Mouse (Mus musculus): Measurements from ENCODE around the gene Plekhd1. TPM values are rescaled to one million over a fixed set of nuclear protein-coding genes. Genes with fewer than 3 reads are reported as not detected.

Plekhd1 gene
- polyA plus RNA-seq, 1 experiment from 2014 or later, result 4.6 TPM

Other genes starting within 250 kb of the Plekhd1 start
- 26.5 and 28.0 TPM in 2 replicates for gene Exd2, start 229.5 kb upstream of the Plekhd1 start, polyA plus RNA-seq (2015; fragmentation: Nextera tagmentation; extraction: Ambion mirVana)
- gene Galnt16, start 174.3 kb upstream of the Plekhd1 start, polyA plus RNA-seq (2015; fragmentation: Nextera tagmentation; extraction: Ambion mirVana), result 14.8 and 15.6 TPM in 2 replicates
- 31.4 and 31.5 TPM in 2 replicates for gene Slc39a9, start 48.7 kb upstream of the Plekhd1 start, polyA plus RNA-seq (2015; fragmentation: Nextera tagmentation; extraction: Ambion mirVana)
- gene Erh, start 48.2 kb upstream of the Plekhd1 start, polyA plus RNA-seq (2015; fragmentation: Nextera tagmentation; extraction: Ambion mirVana), result 216 and 218 TPM in 2 replicates
- gene Ccdc177, start 68.1 kb downstream of the Plekhd1 start, polyA plus RNA-seq (2015; fragmentation: Nextera tagmentation; extraction: Ambion mirVana), result 0.09 TPM in 1 of 2 replicates, not detected in the other
- 17.6 and 18.5 TPM in 2 replicates for gene Susd6, start 97.9 kb downstream of the Plekhd1 start, polyA plus RNA-seq (2015; fragmentation: Nextera tagmentation; extraction: Ambion mirVana)